Comparison of ENCODE assay signal across 20 mouse cellular contexts in genomic region chr11:4078267-4078933, GRCm38 (mm10). TPM values are rescaled to one million over a fixed set of nuclear protein-coding genes. Genes with fewer than 3 reads are reported as not detected.
"Had no signal": no experiment of that assay in that cellular context is flagged by ENCODE, and none has a peak within 500 bp of the region (broad histone marks: within the 10 kb centered on the region; RNA-seq: fewer than 3 reads in every experiment).

No protein-coding gene starts in this region.

- H3K4me3 ChIP-seq: neural tube, embryonic 13.5 days; neural tube, embryonic 15.5 days; stomach, embryonic 15.5 days had no signal

- DNase-seq: retina, postnatal 1 day; right cerebral cortex, adult 18-20 months; right cerebral cortex, postnatal 14 days; right cerebral cortex, postnatal 25 days; right cerebral cortex, postnatal 4 days; spleen, adult 18-20 months; thymus, adult 18-20 months; thymus, adult 2 months; thymus, postnatal 14 days; thymus, postnatal 25 days; thymus, postnatal 36 days; thymus, postnatal 4 days had no signal

- H3K4me1 ChIP-seq: neural tube, embryonic 13.5 days; neural tube, embryonic 15.5 days; stomach, embryonic 15.5 days had no signal

RNA-seq across cellular contexts. Expression of gene Sec14l3, which starts 13.8 kb away (rescaled TPM):
- polyA plus RNA-seq: small intestine, adult 2 months; spleen, adult 2 months; stomach, embryonic 14.5 days; urinary bladder, adult 2 months had no signal

RNA-seq across cellular contexts. Expression of gene Sec14l4, which starts 47.1 kb away (rescaled TPM):
- polyA plus RNA-seq: neural tube, embryonic 13.5 days; neural tube, embryonic 14.5 days; neural tube, embryonic 15.5 days had no signal
